Mouse (Mus musculus) brain, embryonic 14.5 days (tissue): ENCODE data around the gene Adcy7.

ENCODE experiments used
- CTCF ChIP-seq: fragments of 200-500 bp; IDR thresholded peaks from 2 replicates; pipeline ENCODE4 v1.5.1; 2012; ENCODE audit warnings: inconsistent platforms, mild to moderate bottlenecking, moderate library complexity, borderline replicate concordance; ENCODE audit not compliant: insufficient read depth, insufficient read length; ENCODE audit errors: extremely low read depth
- POLR2A ChIP-seq: fragments of 200-500 bp; IDR thresholded peaks from 2 replicates; pipeline ENCODE4 v1.6.1; 2012; ENCODE audit warnings: mild to moderate bottlenecking, inconsistent platforms, borderline replicate concordance; ENCODE audit not compliant: poor library complexity, insufficient read depth, insufficient read length, severe bottlenecking; ENCODE audit errors: extremely low read depth

- TF ChIP-seq CTCF (no peak), POLR2A (no peak)
These were observed 40.8 kb downstream of the Adcy7 start for GRCm38 (mm10) chr8:88312966-88313365.
